Mouse (Mus musculus): ENCODE results near the gene Mall. TPM values are rescaled to one million over a fixed set of nuclear protein-coding genes. Genes with fewer than 3 reads are reported as not detected.

Gene Mall
- polyA plus RNA-seq, 1 experiment from 2014 or later, result 41.8 TPM

DNA sequence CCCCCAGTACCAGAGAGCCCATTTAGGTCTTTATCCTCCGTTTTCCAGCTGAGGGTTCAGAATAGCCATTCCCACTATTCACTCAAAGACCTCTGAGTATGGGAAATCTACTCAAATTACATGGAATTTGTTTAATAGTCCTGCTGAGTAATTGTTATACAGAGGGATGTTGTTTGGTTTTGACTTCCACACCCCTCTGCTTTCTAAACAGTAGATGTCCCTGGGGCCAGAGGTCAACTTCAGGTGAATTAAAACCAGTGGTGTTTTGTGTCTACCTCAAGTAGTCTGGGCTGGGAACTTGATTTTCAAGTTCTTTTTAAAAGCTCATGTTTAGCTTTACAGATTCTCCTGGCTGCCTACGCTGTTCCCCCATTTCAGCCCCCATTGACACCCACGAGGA lies 15.0 kb downstream of the Mall start:
- Histone ChIP-seq H3K27me3 (replicated peaks; ENCODE audit: control insufficient read depth, insufficient read depth, low read length) (no peaks in the 10 kb centered on the region), H3K9ac (ENCODE audit: low read depth, low read length) (no peak overlapping the region), H3K4me1 (ENCODE audit: control insufficient read depth, insufficient read depth, low read length) (0 out of 2 replicates have a peak, but pooled peaks cover 3% of the 10 kb centered on the region), H3K36me3 (ENCODE audit: control insufficient read depth, insufficient read depth, low read length) (no peaks in the 10 kb centered on the region), H3K4me2 (ENCODE audit: low read depth, low read length) (no peak overlapping the region), H3K9me3 (ENCODE audit: control insufficient read depth, low read length) (no peaks in the 10 kb centered on the region), H3K4me3 (ENCODE audit: low read length) (no peak overlapping the region), H3K27ac (ENCODE audit: low read length) (no peak overlapping the region)
- ATAC-seq, result no peak
- WGBS, result 51% methylated on average over 3 of the region's 3 CpGs

- no peaks in the 10 kb centered on the region for H3K9me3 ChIP-seq (ENCODE audit: control insufficient read depth, low read length)
- 80% methylated on average over 3 of the region's 3 CpGs for WGBS
- H3K4me1 ChIP-seq (ENCODE audit: control insufficient read depth, insufficient read depth, low read length), result no peaks in the 10 kb centered on the region
- no peak overlapping the region for H3K4me3 ChIP-seq (ENCODE audit: low read length)
- H3K36me3 ChIP-seq (ENCODE audit: control insufficient read depth, insufficient read depth, low read length), result no peaks in the 10 kb centered on the region
- no peak overlapping the region for H3K9ac ChIP-seq (ENCODE audit: low read depth, low read length)
- no peak for ATAC-seq
- no peak overlapping the region for H3K4me2 ChIP-seq (ENCODE audit: low read depth, low read length)
- no peak overlapping the region for H3K27ac ChIP-seq (ENCODE audit: low read length)
- H3K27me3 ChIP-seq (replicated peaks; ENCODE audit: control insufficient read depth, insufficient read depth, low read length), result no peaks in the 10 kb centered on the region
Observed at GRCm38 (mm10) chr2:127708792-127709191, 20.9 kb downstream of the Mall start.

DNA sequence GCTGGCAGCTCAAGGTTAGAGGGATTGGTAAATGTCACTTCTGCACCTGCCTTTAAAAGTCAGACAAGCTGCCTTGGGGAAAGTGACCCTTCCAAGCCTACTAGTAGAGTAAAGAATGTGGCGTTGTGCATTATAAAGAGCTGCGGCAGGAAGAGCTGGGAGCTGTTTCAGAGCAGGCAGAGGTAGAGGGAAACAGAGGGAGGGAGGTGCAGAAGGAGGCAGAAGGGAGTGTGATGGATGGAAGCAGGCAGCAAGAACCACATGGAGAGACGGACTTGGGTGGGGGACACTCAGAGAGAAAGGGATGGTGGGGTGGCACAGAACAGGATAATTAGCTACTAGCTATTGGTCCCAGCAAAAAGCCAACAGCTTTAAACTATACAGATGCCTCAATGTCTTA lies 21.7 kb downstream of the Mall start:
- H3K4me1 ChIP-seq (ENCODE audit: control insufficient read depth, insufficient read depth, low read length), result no peaks in the 10 kb centered on the region
- no peak overlapping the region for H3K4me2 ChIP-seq (ENCODE audit: low read depth, low read length)
- no peaks in the 10 kb centered on the region for H3K27me3 ChIP-seq (replicated peaks; ENCODE audit: control insufficient read depth, insufficient read depth, low read length)
- no peak for ATAC-seq
- no peaks in the 10 kb centered on the region for H3K36me3 ChIP-seq (ENCODE audit: control insufficient read depth, insufficient read depth, low read length)
- H3K9ac ChIP-seq (ENCODE audit: low read depth, low read length), result no peak overlapping the region
- no peak overlapping the region for H3K4me3 ChIP-seq (ENCODE audit: low read length)
- H3K9me3 ChIP-seq (ENCODE audit: control insufficient read depth, low read length), result no peaks in the 10 kb centered on the region
- 40% methylated on average over 3 of the region's 3 CpGs for WGBS
- H3K27ac ChIP-seq (ENCODE audit: low read length), result no peak overlapping the region

DNA sequence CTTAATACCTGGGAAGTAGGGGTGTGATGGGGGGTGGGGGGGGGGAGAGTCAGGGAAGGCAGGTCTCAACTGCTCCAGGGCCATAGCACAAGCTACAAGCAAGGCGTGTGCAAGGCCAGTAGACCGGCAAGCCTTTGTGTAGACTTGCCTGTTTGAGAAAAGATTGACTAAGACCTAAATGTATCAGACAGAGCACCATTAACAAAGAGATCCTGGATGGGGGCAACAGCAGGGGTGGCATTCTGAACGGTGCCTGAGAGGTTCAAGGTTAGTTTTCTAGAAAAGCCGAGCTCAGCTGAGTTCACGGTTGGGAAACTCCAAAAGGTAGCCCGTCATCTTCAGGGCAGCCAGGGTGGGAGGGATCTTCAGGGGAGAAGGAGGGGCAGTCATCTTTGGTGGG lies 24.5 kb downstream of the Mall start:
- ATAC-seq, result no peak
- Histone ChIP-seq H3K9ac (ENCODE audit: low read depth, low read length) (no peak overlapping the region), H3K36me3 (ENCODE audit: control insufficient read depth, insufficient read depth, low read length) (no peaks in the 10 kb centered on the region), H3K9me3 (ENCODE audit: control insufficient read depth, low read length) (no peaks in the 10 kb centered on the region), H3K4me3 (ENCODE audit: low read length) (no peak overlapping the region), H3K27ac (ENCODE audit: low read length) (no peak overlapping the region), H3K4me1 (ENCODE audit: control insufficient read depth, insufficient read depth, low read length) (no peaks in the 10 kb centered on the region), H3K4me2 (ENCODE audit: low read depth, low read length) (no peak overlapping the region), H3K27me3 (replicated peaks; ENCODE audit: control insufficient read depth, insufficient read depth, low read length) (no peaks in the 10 kb centered on the region)
- WGBS, result 87% methylated on average over 6 of the region's 6 CpGs

DNA sequence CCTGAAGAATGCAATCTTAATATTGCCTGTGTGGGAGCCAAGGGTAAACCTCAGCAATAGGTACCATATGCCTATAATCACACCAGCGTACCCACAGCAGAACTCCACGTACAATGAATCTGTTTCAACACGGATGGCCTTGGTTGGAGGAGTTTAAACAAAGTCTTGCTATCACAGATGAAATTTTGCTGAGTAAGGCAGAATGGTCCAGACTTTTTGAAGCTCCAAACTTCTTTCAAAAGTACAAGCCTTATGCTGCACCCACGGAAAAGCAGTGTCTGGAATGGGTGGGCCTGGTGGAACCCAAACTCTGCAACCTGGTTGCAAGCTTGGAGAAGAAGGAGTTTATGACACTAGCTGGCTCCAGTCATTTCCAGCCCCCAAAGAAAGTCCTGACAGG lies 40.5 kb downstream of the Mall start:
- WGBS, result 79% methylated on average over 4 of the region's 4 CpGs
- Histone ChIP-seq H3K4me3 (ENCODE audit: low read length) (no peak overlapping the region), H3K9ac (ENCODE audit: low read depth, low read length) (no peak overlapping the region), H3K36me3 (ENCODE audit: control insufficient read depth, insufficient read depth, low read length) (no peaks in the 10 kb centered on the region), H3K27me3 (replicated peaks; ENCODE audit: control insufficient read depth, insufficient read depth, low read length) (no peaks in the 10 kb centered on the region), H3K9me3 (ENCODE audit: control insufficient read depth, low read length) (no peaks in the 10 kb centered on the region), H3K4me1 (ENCODE audit: control insufficient read depth, insufficient read depth, low read length) (no peaks in the 10 kb centered on the region), H3K27ac (ENCODE audit: low read length) (no peak overlapping the region), H3K4me2 (ENCODE audit: low read depth, low read length) (no peak overlapping the region)
- no peak for ATAC-seq

DNA sequence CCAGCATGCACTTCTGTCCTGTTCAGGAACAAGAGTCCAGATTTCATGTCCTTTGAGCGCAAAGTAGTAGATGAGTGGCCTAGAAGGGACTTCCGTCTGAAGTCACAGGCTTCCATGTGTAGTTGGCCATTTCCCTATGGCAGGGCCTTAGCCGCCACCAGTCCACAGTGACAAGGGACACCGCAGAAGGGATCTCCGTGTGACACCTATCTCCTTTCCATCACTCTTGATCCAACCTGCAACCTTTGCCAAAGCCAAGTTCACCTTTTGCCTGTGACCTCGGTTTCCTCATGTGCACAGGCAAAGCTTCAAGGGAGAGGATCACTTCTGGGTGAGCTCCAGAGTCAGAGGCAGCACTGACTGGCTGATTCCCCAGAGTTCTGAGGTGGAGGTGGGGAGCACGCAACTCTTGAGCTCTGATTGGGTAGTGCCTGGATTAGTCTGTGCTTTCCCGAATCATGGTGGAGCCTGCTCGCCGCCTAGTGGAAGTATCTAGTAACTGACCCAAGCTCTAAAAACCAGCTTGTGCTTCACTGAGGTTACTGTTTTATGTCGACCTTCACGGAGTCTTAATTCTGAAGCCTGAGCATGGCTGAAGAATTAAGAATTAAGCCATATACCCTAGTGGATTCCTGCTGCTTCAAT lies 45.9 kb downstream of the Mall start:
- H3K36me3 ChIP-seq (ENCODE audit: control insufficient read depth, insufficient read depth, low read length), result no peaks in the 10 kb centered on the region
- H3K9me3 ChIP-seq (ENCODE audit: control insufficient read depth, low read length), result no peaks in the 10 kb centered on the region
- H3K9ac ChIP-seq (ENCODE audit: low read depth, low read length), result no peak overlapping the region
- no peak overlapping the region for H3K4me3 ChIP-seq (ENCODE audit: low read length)
- H3K27ac ChIP-seq (ENCODE audit: low read length), result no peak overlapping the region
- ATAC-seq, result peak; percentile 81
- 39% methylated on average over 12 of the region's 12 CpGs for WGBS
- H3K27me3 ChIP-seq (replicated peaks; ENCODE audit: control insufficient read depth, insufficient read depth, low read length), result no peaks in the 10 kb centered on the region
- H3K4me1 ChIP-seq (ENCODE audit: control insufficient read depth, insufficient read depth, low read length), result no peaks in the 10 kb centered on the region
- no peak overlapping the region for H3K4me2 ChIP-seq (ENCODE audit: low read depth, low read length)

DNA sequence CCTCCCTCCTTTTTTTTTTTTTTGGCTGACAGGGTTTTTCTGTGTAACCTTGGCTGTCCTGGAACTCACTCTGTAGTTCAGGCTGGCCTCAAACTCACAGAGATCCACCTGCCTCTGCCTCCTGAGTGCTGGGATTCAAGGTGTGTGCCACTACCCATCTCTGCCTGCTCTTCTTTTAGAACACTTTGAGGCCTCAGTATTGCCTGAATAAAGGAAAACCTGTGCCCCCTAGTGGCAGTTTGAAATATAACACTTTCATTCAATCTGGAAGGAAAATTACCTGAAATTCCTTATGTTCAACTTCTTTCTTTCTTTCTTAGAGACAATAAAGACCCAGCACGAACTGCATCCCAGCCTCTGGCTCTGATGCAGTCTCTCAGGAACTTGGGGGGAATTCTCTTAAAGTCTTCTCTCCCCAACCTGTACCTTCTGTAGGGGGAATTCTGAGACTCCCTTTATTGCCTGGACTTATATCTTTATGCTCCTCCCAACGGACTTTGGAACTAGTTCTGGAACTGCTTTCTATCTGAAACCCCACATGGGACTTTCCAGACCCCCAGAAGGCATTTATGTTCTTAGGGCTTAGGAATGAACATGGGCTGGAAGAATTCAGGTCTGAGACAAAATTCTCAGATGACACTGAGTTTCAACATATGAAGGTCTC lies 61.8 kb downstream of the Mall start:
- Histone ChIP-seq H3K27ac (ENCODE audit: low read length) (no peak overlapping the region), H3K9ac (ENCODE audit: low read depth, low read length) (no peak overlapping the region), H3K4me1 (ENCODE audit: control insufficient read depth, insufficient read depth, low read length) (no peaks in the 10 kb centered on the region), H3K4me3 (ENCODE audit: low read length) (no peak overlapping the region), H3K9me3 (ENCODE audit: control insufficient read depth, low read length) (no peaks in the 10 kb centered on the region), H3K27me3 (replicated peaks; ENCODE audit: control insufficient read depth, insufficient read depth, low read length) (no peaks in the 10 kb centered on the region), H3K36me3 (ENCODE audit: control insufficient read depth, insufficient read depth, low read length) (no peaks in the 10 kb centered on the region), H3K4me2 (ENCODE audit: low read depth, low read length) (no peak overlapping the region)
- WGBS, result 14% methylated on average over 2 of the region's 2 CpGs
- peak; percentile 54; the same call in 1 of the 2 replicates for ATAC-seq

DNA sequence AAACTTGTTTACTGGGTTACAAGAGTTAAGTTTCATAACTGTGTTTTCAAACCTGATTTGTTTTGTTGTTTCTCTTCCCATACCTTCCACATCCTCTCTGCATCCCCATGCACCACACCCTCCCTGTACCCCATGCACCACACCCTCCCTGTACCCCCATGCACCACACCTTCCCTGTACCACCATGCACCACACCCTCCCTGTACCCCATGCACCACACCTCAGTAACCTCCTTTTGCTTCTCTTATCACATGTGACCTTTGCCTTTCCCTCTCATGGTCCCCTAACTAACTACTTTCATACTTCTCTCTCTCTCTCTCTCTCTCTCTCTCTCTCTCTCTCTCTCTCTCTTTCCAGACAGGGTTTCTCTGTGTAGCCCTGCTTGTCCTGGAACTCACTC lies 62.7 kb downstream of the Mall start:
- no peaks in the 10 kb centered on the region for H3K27me3 ChIP-seq (replicated peaks; ENCODE audit: control insufficient read depth, insufficient read depth, low read length)
- H3K4me1 ChIP-seq (ENCODE audit: control insufficient read depth, insufficient read depth, low read length), result no peaks in the 10 kb centered on the region
- no peak overlapping the region for H3K4me3 ChIP-seq (ENCODE audit: low read length)
- H3K27ac ChIP-seq (ENCODE audit: low read length), result no peak overlapping the region
- H3K36me3 ChIP-seq (ENCODE audit: control insufficient read depth, insufficient read depth, low read length), result no peaks in the 10 kb centered on the region
- no peak overlapping the region for H3K4me2 ChIP-seq (ENCODE audit: low read depth, low read length)
- ATAC-seq, result peak; percentile 97
- H3K9ac ChIP-seq (ENCODE audit: low read depth, low read length), result no peak overlapping the region
- H3K9me3 ChIP-seq (ENCODE audit: control insufficient read depth, low read length), result no peaks in the 10 kb centered on the region

DNA sequence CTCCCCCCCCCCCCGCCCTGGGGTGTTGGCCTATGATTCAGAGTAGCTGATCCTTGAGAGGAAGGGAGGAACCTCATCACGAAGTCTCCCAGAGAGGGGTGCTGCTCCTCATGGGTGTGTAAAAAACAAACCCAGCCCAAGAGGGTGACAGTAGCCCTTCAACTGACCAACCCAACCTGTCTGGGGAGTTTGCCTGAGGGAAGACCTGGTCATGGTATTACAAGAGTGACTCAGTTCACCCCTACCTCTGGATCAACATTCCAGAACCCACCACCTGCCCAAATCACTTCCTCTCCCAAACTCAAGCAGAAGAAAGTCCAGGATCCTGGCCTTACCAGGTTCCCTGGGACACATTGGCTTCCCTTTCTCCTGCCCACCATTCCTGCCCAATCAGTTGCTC lies 67.0 kb downstream of the Mall start:
- Histone ChIP-seq H3K9me3 (ENCODE audit: control insufficient read depth, low read length) (no peaks in the 10 kb centered on the region), H3K9ac (ENCODE audit: low read depth, low read length) (no peak overlapping the region), H3K27ac (ENCODE audit: low read length) (no peak overlapping the region), H3K36me3 (ENCODE audit: control insufficient read depth, insufficient read depth, low read length) (no peaks in the 10 kb centered on the region), H3K4me2 (ENCODE audit: low read depth, low read length) (no peak overlapping the region), H3K4me3 (ENCODE audit: low read length) (no peak overlapping the region), H3K27me3 (replicated peaks; ENCODE audit: control insufficient read depth, insufficient read depth, low read length) (0 out of 2 replicates have a peak, but pooled peaks cover 2% of the 10 kb centered on the region), H3K4me1 (ENCODE audit: control insufficient read depth, insufficient read depth, low read length) (no peaks in the 10 kb centered on the region)
- WGBS, result 37% methylated on average over 2 of the region's 2 CpGs
- no peak for ATAC-seq

Measured in intestine, embryonic 16.5 days (tissue).